Mouse (Mus musculus) spleen, postnatal 4 days (tissue): ENCODE measurements around the gene Cideb.

ENCODE experiments used
- DNase-seq, 2 experiments: peaks; one replicate each; pipeline ENCODE4 v3.0.0; 2022; ENCODE audit warnings: low spot score in 2 of 2

The Cideb gene

GRCm38 (mm10) chr14:55722438-55722945 is 35.8 kb downstream of the Cideb start:
- DNase-seq, result no peak

DNA sequence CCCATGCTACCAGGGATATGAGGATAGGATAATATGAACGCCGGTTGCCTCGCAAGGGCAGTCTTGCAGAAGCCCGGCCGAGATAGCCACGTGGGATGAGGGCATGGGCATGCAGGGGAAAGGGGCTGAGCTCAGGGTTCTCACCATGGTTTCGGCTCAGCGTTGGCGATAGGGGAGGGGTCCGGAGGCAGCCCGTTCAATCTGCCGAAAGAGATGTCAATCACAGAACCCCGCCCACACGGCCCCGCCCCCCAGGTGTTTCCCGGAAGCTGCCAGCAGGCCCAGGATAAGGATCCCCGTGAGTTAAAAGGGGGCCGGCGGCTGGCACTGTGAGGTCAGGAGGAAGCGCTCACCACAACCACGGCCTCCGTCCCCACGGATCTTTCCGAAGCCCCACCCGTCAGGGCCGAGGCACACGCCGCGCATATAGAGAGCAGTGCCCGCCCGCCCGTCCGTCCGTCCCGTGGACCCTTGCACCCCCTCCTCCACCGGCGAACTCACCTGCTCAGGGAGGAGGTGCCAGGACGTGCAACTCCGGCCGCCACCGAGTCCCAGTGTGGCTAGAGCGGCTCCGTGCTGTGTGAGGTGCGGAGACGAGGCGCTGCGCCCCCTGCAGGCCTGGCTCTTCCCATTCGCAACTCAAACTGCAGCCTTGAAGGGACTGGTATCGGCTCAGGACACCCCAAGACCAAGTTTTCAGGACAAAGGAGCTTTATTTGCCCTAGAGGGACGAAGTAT is 36.4 kb downstream of the Cideb start, which contains the start of gene Rabggta:
Gene Rabggta (minus strand): TSS at position 564 of the 738 bp plus-strand sequence.
- DNase-seq, result peak; percentile 93 to 98

DNA sequence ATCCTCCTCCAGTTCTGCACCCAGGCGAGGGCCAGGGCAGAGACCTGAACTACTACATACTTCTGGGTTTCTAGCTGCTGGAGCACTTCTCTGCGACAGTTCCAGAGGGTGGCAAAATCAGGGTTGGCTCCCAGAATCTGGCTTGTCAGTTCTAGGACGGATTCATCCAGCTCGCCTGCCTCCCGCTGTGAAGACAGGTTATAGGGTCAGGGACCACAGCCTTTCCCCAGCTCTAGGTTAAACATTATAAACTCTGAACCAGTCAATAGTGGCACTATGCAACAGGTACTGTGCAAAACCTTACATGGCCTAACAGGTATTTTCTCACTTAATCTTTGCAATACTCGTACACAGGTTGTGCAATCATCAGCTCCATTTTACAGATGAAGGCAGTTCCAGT is 37.2 kb downstream of the Cideb start:
- DNase-seq, result no peak

- DNase-seq, result no peak
These were observed 37.6 kb downstream of the Cideb start for GRCm38 (mm10) chr14:55720666-55721065.

GRCm38 (mm10) chr14:55719737-55720136 is 38.5 kb downstream of the Cideb start:
- no peak for DNase-seq

GRCm38 (mm10) chr14:55716884-55717283 is 41.4 kb downstream of the Cideb start:
- no peak for DNase-seq

DNA sequence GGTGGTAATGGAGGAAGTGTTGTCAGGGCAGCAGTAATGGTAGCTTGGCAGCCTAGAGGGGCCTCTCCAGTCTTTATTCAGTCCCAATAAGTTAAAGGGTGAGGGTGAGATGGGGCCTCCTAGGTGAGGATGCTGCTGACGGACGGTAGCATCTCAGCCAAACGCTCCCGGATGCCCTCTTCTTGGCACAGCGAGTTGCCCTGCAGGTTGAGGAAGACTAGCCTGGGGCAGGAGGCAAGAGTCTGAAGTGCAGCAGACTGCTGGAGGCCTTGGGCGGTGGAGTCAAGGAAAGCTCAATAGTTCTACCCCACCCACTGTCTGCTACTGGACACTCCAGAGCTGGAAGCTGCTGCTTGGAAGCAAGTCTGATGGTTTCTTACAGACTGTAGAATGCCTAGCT is 42.0 kb downstream of the Cideb start:
- no peak for DNase-seq

- DNase-seq, result no peak
These were observed 43.4 kb downstream of the Cideb start for GRCm38 (mm10) chr14:55714893-55715292.

DNA sequence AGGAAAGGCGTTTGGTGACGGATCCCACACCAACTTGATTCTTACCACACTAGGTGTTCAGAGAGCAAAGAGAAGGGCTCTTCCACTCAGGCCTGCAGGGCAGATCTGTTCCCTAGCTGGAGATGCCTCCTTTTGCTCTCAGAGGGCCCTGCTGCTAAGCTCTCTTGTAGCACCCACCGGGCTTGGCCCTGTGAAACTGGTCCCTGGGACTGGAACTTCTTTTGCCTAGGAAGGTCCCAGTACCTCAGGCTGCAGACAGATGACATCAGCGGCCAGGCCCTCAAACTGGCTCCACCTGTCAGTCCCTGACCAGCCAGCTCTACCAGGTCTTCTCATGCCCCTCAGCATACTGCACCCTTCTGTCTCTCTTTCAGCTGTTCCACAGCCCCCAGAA is 44.5 kb downstream of the Cideb start, which contains the start of gene Tgm1:
Gene Tgm1 (minus strand): TSS at position 198 of the 394 bp plus-strand sequence.
- DNase-seq, result no peak

DNA sequence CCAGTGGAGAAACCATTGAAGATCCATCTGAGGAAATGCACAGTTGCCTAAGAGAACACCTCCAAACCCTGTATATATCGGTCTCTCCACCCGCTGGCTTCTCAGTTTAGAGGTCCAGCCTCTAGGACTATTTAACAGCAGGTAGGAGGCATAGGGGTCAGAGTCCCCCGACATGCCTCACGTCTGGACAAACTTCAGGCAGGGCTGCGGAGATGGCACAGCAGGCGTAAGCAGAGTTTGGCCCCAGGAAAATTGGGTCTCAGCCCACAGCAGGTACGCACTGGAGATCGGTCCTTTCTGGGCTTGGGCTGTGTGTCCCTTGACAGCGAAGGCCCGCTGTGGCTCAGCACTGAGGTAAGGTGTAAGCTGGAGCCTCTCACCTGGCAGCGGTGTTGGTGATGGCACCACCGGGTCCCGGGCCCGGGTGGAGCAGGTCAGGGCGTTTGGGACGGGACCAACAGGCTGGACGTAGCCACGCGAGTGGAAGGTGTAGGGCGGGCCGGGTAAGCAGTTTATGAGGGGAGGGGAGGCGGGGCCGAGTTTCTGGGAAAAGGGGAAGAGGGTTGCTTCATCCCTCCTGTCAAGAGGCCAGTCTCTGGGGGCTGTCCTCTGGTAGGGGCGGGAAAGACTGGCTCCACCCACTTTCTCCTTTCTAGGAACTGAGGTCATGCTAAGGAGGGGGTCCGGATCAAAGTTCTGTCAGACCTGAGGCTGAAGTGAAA is 45.1 kb downstream of the Cideb start:
- DNase-seq, result peak in 1 of 2 experiments; percentile 30

GRCm38 (mm10) chr14:55711786-55712185 is 46.5 kb downstream of the Cideb start:
- no peak for DNase-seq

GRCm38 (mm10) chr14:55709509-55709908 is 48.7 kb downstream of the Cideb start:
- no peak for DNase-seq

GRCm38 (mm10) chr14:55707397-55707796 is 50.9 kb downstream of the Cideb start:
- DNase-seq, result no peak

- no peak for DNase-seq
These were observed 52.1 kb downstream of the Cideb start for GRCm38 (mm10) chr14:55706051-55706600.
